Mouse (Mus musculus) bone marrow macrophage, adult 2 months (primary cell): ENCODE results near the gene Bbip1. TPM values are rescaled to one million over a fixed set of nuclear protein-coding genes. Genes with fewer than 3 reads are reported as not detected.
"Not testable (repeated sequence)": the region's sequence is repeated elsewhere in the genome, so short reads cannot be mapped to it uniquely, and the experiment has no call there.

Experiments used
- H3K27ac ChIP-seq: 2 replicates; pipeline ENCODE4 v1.5.1; 2012; ENCODE audit warnings: low read depth, low read length; ENCODE audit not compliant: insufficient read depth
- H3K4me1 ChIP-seq: 2 replicates; pipeline ENCODE4 v1.6.1; 2012; ENCODE audit warnings: low read length; ENCODE audit not compliant: control insufficient read depth, insufficient read depth
- H3K4me3 ChIP-seq: 2 replicates; pipeline ENCODE4 v1.5.1; 2012; ENCODE audit warnings: mild to moderate bottlenecking, low read length, moderate library complexity; ENCODE audit not compliant: insufficient read depth
- CTCF ChIP-seq: IDR thresholded peaks from 2 replicates; pipeline ENCODE4 v1.5.1; 2012; ENCODE audit warnings: low read depth, mild to moderate bottlenecking, low read length, moderate library complexity
- POLR2A ChIP-seq: IDR thresholded peaks from 2 replicates; pipeline ENCODE4 v1.6.1; 2012; ENCODE audit warnings: mild to moderate bottlenecking, low read depth, low read length, borderline replicate concordance
- polyA plus RNA-seq: library from polyadenylated mRNA; stranded (reverse); fragments of >200 nt; gene quantifications from 2 replicates; pipeline ENCODE4 v1.2.4, GENCODE M21; 2012; ENCODE audit not compliant: missing spikeins, insufficient read depth, insufficient read length

The Bbip1 gene
- polyA plus RNA-seq, 1 experiment = 70.9 TPM

DNA sequence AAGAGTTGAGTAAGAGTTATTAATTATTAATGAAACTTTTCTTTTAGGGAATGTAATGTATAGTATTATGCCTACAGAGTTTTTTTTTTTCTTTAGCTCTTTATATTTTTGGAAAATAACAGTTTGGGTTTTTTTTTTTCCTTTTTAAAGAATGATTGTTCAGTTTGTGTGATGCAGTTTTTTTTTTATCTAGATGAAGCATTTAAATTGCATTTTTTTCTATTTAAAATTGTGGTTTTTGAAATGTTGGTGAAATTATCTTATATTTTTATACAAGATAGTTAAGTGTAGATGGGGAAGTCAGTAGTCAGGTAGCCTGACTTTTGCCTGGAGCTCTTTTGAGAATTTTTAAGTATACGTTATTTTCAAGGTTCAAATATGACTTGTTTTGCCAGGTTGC is 17.7 kb downstream of the Bbip1 start:
- TF ChIP-seq POLR2A (no peak), CTCF (no peak)
- Histone ChIP-seq H3K27ac (no peak overlapping the region), H3K4me3 (no peak overlapping the region), H3K4me1 (no peaks in the 10 kb centered on the region)

GRCm38 (mm10) chr19:53925338-53925751 is 19.1 kb downstream of the Bbip1 start:
- H3K4me3 ChIP-seq = no peak overlapping the region
- TF ChIP-seq CTCF (no peak), POLR2A (no peak)
- no peak overlapping the region for H3K27ac ChIP-seq
- H3K4me1 ChIP-seq = no peaks in the 10 kb centered on the region

GRCm38 (mm10) chr19:53921996-53922395 is 22.4 kb downstream of the Bbip1 start:
- not testable (repeated sequence) for H3K27ac ChIP-seq, H3K4me3 ChIP-seq, H3K4me1 ChIP-seq

GRCm38 (mm10) chr19:53919541-53919940 is 24.9 kb downstream of the Bbip1 start:
- no peak overlapping the region for H3K4me3 ChIP-seq
- H3K4me1 ChIP-seq = no peaks in the 10 kb centered on the region
- no peak overlapping the region for H3K27ac ChIP-seq
- TF ChIP-seq CTCF (no peak), POLR2A (no peak)

GRCm38 (mm10) chr19:53914950-53915349 is 29.5 kb downstream of the Bbip1 start:
- H3K4me1 ChIP-seq = no peaks in the 10 kb centered on the region
- TF ChIP-seq CTCF (no peak), POLR2A (no peak)
- no peak overlapping the region for H3K27ac ChIP-seq
- H3K4me3 ChIP-seq = no peak overlapping the region

DNA sequence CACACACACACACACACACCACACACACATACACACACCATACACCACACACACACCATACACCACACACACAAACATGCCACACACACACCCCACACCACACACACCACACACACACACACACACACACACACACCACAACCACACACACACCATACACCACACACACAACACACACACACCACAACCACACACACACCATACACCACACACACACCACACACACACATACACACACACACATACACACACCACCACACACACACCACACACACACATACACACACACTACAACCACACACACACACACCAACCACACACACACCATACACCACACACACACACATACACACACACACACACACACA is 37.7 kb downstream of the Bbip1 start:
- Histone ChIP-seq H3K4me3 (peak overlapping the region; percentile 25; the same call in 1 of the 2 replicates), H3K4me1 (peaks cover 17% of the 10 kb centered on the region)
- not testable (repeated sequence) for H3K27ac ChIP-seq

- H3K4me3 ChIP-seq = peak overlapping the region; percentile 25; the same call in 1 of the 2 replicates
- TF ChIP-seq POLR2A = no peak
- TF ChIP-seq CTCF = no peak
- H3K27ac ChIP-seq = no peak overlapping the region
- H3K4me1 ChIP-seq = peaks cover 17% of the 10 kb centered on the region
These were observed 38.3 kb downstream of the Bbip1 start for GRCm38 (mm10) chr19:53906033-53906702.

DNA sequence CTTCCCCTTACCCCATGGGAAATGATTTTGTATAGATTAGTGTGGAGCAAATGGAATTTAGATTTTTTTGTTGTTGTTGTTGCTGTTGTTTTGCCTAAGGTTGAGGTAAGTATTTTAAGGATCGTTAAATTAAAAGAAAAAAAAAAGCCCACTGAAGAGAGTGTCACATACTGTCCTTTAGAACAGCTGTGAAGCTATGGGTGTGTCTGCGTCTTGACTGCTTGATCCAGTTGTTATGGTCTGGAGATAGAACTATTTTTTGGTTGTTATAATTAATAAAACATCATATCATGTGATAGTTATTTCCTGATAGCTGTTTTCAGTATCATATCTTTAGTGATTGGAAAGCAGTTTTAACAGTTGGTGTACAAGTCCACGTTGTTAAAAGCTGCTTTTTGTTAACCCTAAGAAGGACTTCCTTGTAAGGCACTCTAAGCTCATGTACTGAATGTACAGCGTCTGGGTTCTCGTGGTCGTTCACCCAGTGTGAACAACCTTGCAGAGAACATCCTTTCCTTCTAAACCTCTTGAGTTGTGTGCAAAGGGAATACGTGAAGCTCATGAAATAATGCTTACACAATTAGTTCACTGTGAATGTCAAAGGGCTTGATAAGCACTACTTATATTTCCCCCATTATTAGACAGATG is 39.5 kb downstream of the Bbip1 start:
- Histone ChIP-seq H3K4me1 (peaks cover 17% of the 10 kb centered on the region), H3K27ac (no peak overlapping the region)

GRCm38 (mm10) chr19:53903507-53904321 is 40.7 kb downstream of the Bbip1 start:
- Histone ChIP-seq H3K4me3 (peak overlapping the region; percentile 96), H3K27ac (peak overlapping the region; percentile 72), H3K4me1 (peaks cover 19% of the 10 kb centered on the region)
- TF ChIP-seq POLR2A = no peak
- TF ChIP-seq CTCF = peak; percentile 34; the same call in 1 of the 2 replicates

More for the DNA sequence above, 39.5 kb downstream of the Bbip1 start:
- TF ChIP-seq CTCF (no peak), POLR2A (no peak)
- H3K4me3 ChIP-seq = peak overlapping the region; percentile 30

DNA sequence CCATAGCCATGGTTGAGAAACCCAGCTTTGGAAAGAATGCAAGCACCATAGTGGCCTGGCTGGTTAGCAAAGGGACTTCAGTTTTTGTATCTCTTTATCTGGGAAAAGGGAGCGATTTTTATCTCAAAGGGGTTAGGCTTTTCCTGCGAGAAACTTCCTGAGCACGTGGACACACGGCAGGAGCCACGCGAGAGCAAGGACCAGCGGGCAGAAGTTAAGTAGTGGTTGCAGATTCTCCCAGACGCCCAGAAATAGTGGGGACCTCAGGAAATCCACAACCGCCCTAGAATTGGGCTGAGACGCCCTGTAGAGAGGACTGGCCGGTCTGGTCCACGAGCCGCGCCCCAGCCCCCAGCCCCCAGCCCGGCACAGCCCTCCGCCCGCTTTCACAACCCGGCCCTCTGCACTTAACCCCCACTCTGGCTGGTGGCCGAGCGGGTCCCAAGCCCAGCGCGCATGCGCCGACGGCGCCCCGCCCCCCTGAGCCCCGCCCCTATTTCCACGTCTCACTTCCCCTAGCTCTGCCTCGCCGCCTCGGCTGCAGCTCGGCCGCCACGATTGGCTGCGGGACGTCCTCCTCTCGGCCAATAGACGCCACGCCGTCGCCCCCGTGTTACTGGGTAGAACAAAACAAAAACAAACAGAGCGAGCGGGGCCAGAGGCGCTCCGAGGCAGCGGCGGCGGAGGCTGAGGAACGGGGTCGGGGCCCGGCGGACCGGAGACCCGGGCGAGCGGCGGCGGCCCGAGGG is 41.5 kb downstream of the Bbip1 start:
- TF ChIP-seq CTCF = no peak
- no peak for TF ChIP-seq POLR2A
- Histone ChIP-seq H3K4me1 (peaks cover 16% of the 10 kb centered on the region), H3K4me3 (peak overlapping the region; percentile 96), H3K27ac (peak overlapping the region; percentile 77)
